Mouse (Mus musculus) forebrain, embryonic 10.5 days (tissue): ENCODE measurements around the gene Gimap8. TPM values are rescaled to one million over a fixed set of nuclear protein-coding genes. Genes with fewer than 3 reads are reported as not detected.

Source experiments
- DNase-seq: peaks from one replicate; pipeline ENCODE4 v3.0.0-alpha.2; 2017; ENCODE audit warnings: low spot score; ENCODE audit errors: extremely low spot score
- H3K27ac ChIP-seq: fragments of 300-500 bp; sonication (generic); 2 replicates; pipeline ENCODE4 v1.5.1; 2016; ENCODE audit warnings: mild to moderate bottlenecking
- H3K27me3 ChIP-seq: fragments of 300-500 bp; sonication (generic); 2 replicates; pipeline ENCODE4 v1.6.1; 2016; ENCODE audit warnings: mild to moderate bottlenecking; ENCODE audit not compliant: poor library complexity, severe bottlenecking
- H3K36me3 ChIP-seq: fragments of 300-500 bp; sonication (generic); replicated peaks from 2 replicates; pipeline ENCODE4 v1.6.1; 2016; ENCODE audit warnings: mild to moderate bottlenecking, moderate library complexity
- H3K4me1 ChIP-seq: fragments of 300-500 bp; sonication (generic); 2 replicates; pipeline ENCODE4 v1.6.1; 2016
- H3K4me3 ChIP-seq: fragments of 300-500 bp; sonication (generic); 2 replicates; pipeline ENCODE4 v1.5.1; 2016; ENCODE audit warnings: mild to moderate bottlenecking, moderate library complexity
- H3K9me3 ChIP-seq: fragments of 300-500 bp; sonication (generic); 2 replicates; pipeline ENCODE4 v1.6.1; 2016; ENCODE audit warnings: mild to moderate bottlenecking, moderate library complexity
- WGBS: fragments of 180-500 bp; shearing (Covaris S2); methylation state at CpG from one replicate; pipeline ENCODE4 v1.1.7; 2016; 5-methylcytosine and 5-hydroxymethylcytosine counted together
- polyA plus RNA-seq: library from polyadenylated mRNA; unstranded; fragments of >200 nt; fragmentation: Nextera tagmentation; extraction: Ambion mirVana; gene quantifications from 2 replicates; pipeline ENCODE4 v1.2.1, GENCODE M21; 2016

Gimap8 gene
- polyA plus RNA-seq, 1 experiment from 2014 or later, result 0.33 TPM

DNA sequence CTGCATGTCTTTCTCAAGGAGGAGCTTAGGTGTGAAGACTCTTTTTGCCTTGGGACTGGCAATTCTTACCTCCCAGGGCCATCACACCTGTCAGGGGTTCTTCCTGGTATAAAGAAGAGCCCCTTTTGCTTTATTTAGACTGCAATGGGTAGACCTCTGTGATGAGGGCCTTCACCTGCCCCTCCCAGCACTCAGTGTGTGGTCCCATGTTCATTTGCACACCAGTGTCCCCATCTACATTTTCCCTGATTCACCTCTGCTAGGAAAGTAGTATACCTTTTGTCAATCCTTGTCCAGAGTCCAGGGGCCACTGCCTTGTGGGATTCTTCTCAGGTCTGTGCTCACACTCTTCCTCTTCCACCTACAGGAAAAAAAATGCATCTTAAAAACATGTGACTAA lies 57.1 kb downstream of the Gimap8 start:
- Histone ChIP-seq H3K4me1 (no peaks in the 10 kb centered on the region), H3K27me3 (no peaks in the 10 kb centered on the region), H3K4me3 (no peak overlapping the region), H3K9me3 (no peaks in the 10 kb centered on the region), H3K27ac (no peak overlapping the region), H3K36me3 (no peaks in the 10 kb centered on the region)
- no peak for DNase-seq

DNA sequence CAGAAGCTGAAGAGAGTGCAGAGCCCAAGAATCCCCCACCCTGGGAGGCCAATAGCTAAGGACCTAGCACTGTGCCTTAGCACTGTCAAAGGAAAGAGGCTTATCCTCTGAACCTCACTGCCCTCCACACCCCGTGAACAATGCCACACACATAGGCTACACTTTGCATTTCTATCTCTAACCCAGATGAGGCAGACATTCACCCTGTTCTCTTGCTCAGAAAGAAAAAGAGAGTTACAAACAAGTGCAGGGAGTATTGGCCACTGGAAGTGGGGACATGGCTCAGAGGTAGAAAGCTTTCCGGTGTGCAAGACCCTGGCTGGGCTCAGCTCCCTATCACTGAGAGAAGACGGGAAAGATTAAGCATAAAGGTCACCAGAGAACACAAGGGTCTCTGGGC lies 59.1 kb downstream of the Gimap8 start:
- Histone ChIP-seq H3K27ac (no peak overlapping the region), H3K9me3 (no peaks in the 10 kb centered on the region), H3K4me1 (no peaks in the 10 kb centered on the region), H3K4me3 (no peak overlapping the region), H3K27me3 (no peaks in the 10 kb centered on the region), H3K36me3 (no peaks in the 10 kb centered on the region)
- 47% methylated on average over 3 of the region's 3 CpGs for WGBS
- DNase-seq, result no peak

Other genes with a start within 250 kb of the Gimap8 start
- gene Zfp467, start 201.4 kb upstream of the Gimap8 start, polyA plus RNA-seq, result 12.9 and 13.1 TPM in 2 replicates
- 0.15 and 0.19 TPM in 2 replicates for gene Sspo, start 199.0 kb upstream of the Gimap8 start, polyA plus RNA-seq
- 43.4 and 44.0 TPM in 2 replicates for gene Atp6v0e2, start 109.6 kb upstream of the Gimap8 start, polyA plus RNA-seq
- 15.2 and 16.5 TPM in 2 replicates for gene Lrrc61, start 92.4 kb upstream of the Gimap8 start, polyA plus RNA-seq
- gene Rarres2, start 74.4 kb upstream of the Gimap8 start, polyA plus RNA-seq, result 0.30 and 0.41 TPM in 2 replicates
- gene Gm45021, start 57.6 kb upstream of the Gimap8 start, polyA plus RNA-seq, result not detected in 2 replicates
- gene Repin1, start 53.4 kb upstream of the Gimap8 start, polyA plus RNA-seq, result 53.1 and 56.8 TPM in 2 replicates
- gene Gm44965, start 53.3 kb upstream of the Gimap8 start, polyA plus RNA-seq, result 1.2 and 2.3 TPM in 2 replicates
- 8.8 and 11.1 TPM in 2 replicates for gene Zfp775, start 45.2 kb upstream of the Gimap8 start, polyA plus RNA-seq
- gene AI854703, start 20.5 kb upstream of the Gimap8 start, polyA plus RNA-seq, result 0.46 and 0.83 TPM in 2 replicates
- gene Gimap9, start 28.9 kb downstream of the Gimap8 start, polyA plus RNA-seq, result 4.0 TPM in 2 replicates
- gene Gimap4, start 37.3 kb downstream of the Gimap8 start, polyA plus RNA-seq, result 5.9 and 6.8 TPM in 2 replicates
- gene Gimap6, start 61.0 kb downstream of the Gimap8 start, polyA plus RNA-seq, result 8.4 and 9.7 TPM in 2 replicates
- gene Gm28053, start 71.4 kb downstream of the Gimap8 start, polyA plus RNA-seq, result not detected in 2 replicates
- gene Gimap7, start 71.4 kb downstream of the Gimap8 start, polyA plus RNA-seq, result not detected in 2 replicates
- 5.9 and 6.1 TPM in 2 replicates for gene Gimap1, start 91.8 kb downstream of the Gimap8 start, polyA plus RNA-seq
- 0.62 and 1.0 TPM in 2 replicates for gene Gimap5, start 99.0 kb downstream of the Gimap8 start, polyA plus RNA-seq
- not detected in 2 replicates for gene Gimap3, start 123.6 kb downstream of the Gimap8 start, polyA plus RNA-seq
- 7.4 and 10.3 TPM in 2 replicates for gene Tmem176a, start 193.7 kb downstream of the Gimap8 start, polyA plus RNA-seq
- gene Tmem176b, start 194.3 kb downstream of the Gimap8 start, polyA plus RNA-seq, result 19.8 and 25.4 TPM in 2 replicates
- gene Aoc1, start 225.7 kb downstream of the Gimap8 start, polyA plus RNA-seq, result 0.05 TPM in 1 of 2 replicates, not detected in the other